Mouse (Mus musculus): Measurements from ENCODE around the gene Wipf2. TPM values are rescaled to one million over a fixed set of nuclear protein-coding genes. Genes with fewer than 3 reads are reported as not detected.
A peak's percentile ranks its signal among the peaks of the same experiment; 100 is the strongest.
"Not testable (repeated sequence)": the region's sequence is repeated elsewhere in the genome, so short reads cannot be mapped to it uniquely, and the experiment has no call there.

Wipf2 gene
- polyA plus RNA-seq, 1 experiment from 2014 or later: 3.8 TPM

- no peak overlapping the region for H3K27ac ChIP-seq (ENCODE audit: low read depth, low read length)
- peaks cover 21% of the 10 kb centered on the region for H3K36me3 ChIP-seq (ENCODE audit: control insufficient read depth, insufficient read depth, low read length)
- H3K4me3 ChIP-seq (ENCODE audit: low read depth, low read length): no peak overlapping the region
- H3K4me2 ChIP-seq: no peak overlapping the region
- WGBS (ENCODE audit: insufficient replicate concordance): 90% methylated on average over 11 of the region's 11 CpGs
- H3K9ac ChIP-seq (ENCODE audit: low read depth, low read length): no peak overlapping the region
- no peaks in the 10 kb centered on the region for H3K9me3 ChIP-seq (replicated peaks; ENCODE audit: control insufficient read depth, low read length)
- H3K4me1 ChIP-seq (ENCODE audit: control insufficient read depth, insufficient read depth, low read length): peaks cover 14% of the 10 kb centered on the region
- no peak for ATAC-seq (replicated peaks; ENCODE audit: insufficient number of reproducible peaks, low FRiP score, low TSS enrichment)
- no peaks in the 10 kb centered on the region for H3K27me3 ChIP-seq (ENCODE audit: control insufficient read depth, insufficient read depth, low read length)
Observed at GRCm38 (mm10) chr11:98919009-98919408, 55.6 kb downstream of the Wipf2 start.

GRCm38 (mm10) chr11:98921813-98922212 is 58.4 kb downstream of the Wipf2 start:
- H3K4me2 ChIP-seq; H3K9ac ChIP-seq (ENCODE audit: low read depth, low read length); H3K27me3 ChIP-seq (ENCODE audit: control insufficient read depth, insufficient read depth, low read length); H3K9me3 ChIP-seq (replicated peaks; ENCODE audit: control insufficient read depth, low read length); H3K4me3 ChIP-seq (ENCODE audit: low read depth, low read length); ATAC-seq (replicated peaks; ENCODE audit: insufficient number of reproducible peaks, low FRiP score, low TSS enrichment); H3K27ac ChIP-seq (ENCODE audit: low read depth, low read length): not testable (repeated sequence)
- Histone ChIP-seq H3K4me1 (ENCODE audit: control insufficient read depth, insufficient read depth, low read length) (peaks cover 35% of the 10 kb centered on the region), H3K36me3 (ENCODE audit: control insufficient read depth, insufficient read depth, low read length) (peaks cover 15% of the 10 kb centered on the region; the same call in 1 of the 2 replicates)
- WGBS (ENCODE audit: insufficient replicate concordance): 52% methylated on average over 15 of the region's 15 CpGs

- H3K4me3 ChIP-seq (ENCODE audit: low read depth, low read length); H3K27me3 ChIP-seq (ENCODE audit: control insufficient read depth, insufficient read depth, low read length); ATAC-seq (replicated peaks; ENCODE audit: insufficient number of reproducible peaks, low FRiP score, low TSS enrichment); H3K9ac ChIP-seq (ENCODE audit: low read depth, low read length); H3K27ac ChIP-seq (ENCODE audit: low read depth, low read length); H3K9me3 ChIP-seq (replicated peaks; ENCODE audit: control insufficient read depth, low read length); H3K4me2 ChIP-seq: not testable (repeated sequence)
- peaks cover 32% of the 10 kb centered on the region for H3K4me1 ChIP-seq (ENCODE audit: control insufficient read depth, insufficient read depth, low read length)
- WGBS (ENCODE audit: insufficient replicate concordance): 53% methylated on average over 10 of the region's 10 CpGs
- peaks cover 12% of the 10 kb centered on the region; the same call in 1 of the 2 replicates for H3K36me3 ChIP-seq (ENCODE audit: control insufficient read depth, insufficient read depth, low read length)
Observed at GRCm38 (mm10) chr11:98922307-98922706, 58.9 kb downstream of the Wipf2 start.

- WGBS (ENCODE audit: insufficient replicate concordance): 59% methylated on average over 16 of the region's 16 CpGs
- not testable (repeated sequence) for ATAC-seq (replicated peaks; ENCODE audit: insufficient number of reproducible peaks, low FRiP score, low TSS enrichment); H3K9ac ChIP-seq (ENCODE audit: low read depth, low read length); H3K9me3 ChIP-seq (replicated peaks; ENCODE audit: control insufficient read depth, low read length); H3K4me2 ChIP-seq; H3K4me3 ChIP-seq (ENCODE audit: low read depth, low read length); H3K27me3 ChIP-seq (ENCODE audit: control insufficient read depth, insufficient read depth, low read length)
- H3K27ac ChIP-seq (ENCODE audit: low read depth, low read length): peak overlapping the region; percentile 3; the same call in 1 of the 2 replicates
- peaks cover 29% of the 10 kb centered on the region for H3K4me1 ChIP-seq (ENCODE audit: control insufficient read depth, insufficient read depth, low read length)
- peaks cover 12% of the 10 kb centered on the region; the same call in 1 of the 2 replicates for H3K36me3 ChIP-seq (ENCODE audit: control insufficient read depth, insufficient read depth, low read length)
Observed at GRCm38 (mm10) chr11:98922851-98923711, 59.6 kb downstream of the Wipf2 start.

- H3K27ac ChIP-seq (ENCODE audit: low read depth, low read length): 0 out of 2 replicates have a peak overlapping the region, but pooled peaks have one; percentile 22
- H3K9ac ChIP-seq (ENCODE audit: low read depth, low read length): 0 out of 2 replicates have a peak overlapping the region, but pooled peaks have one; percentile 28
- peaks cover 43% of the 10 kb centered on the region for H3K4me1 ChIP-seq (ENCODE audit: control insufficient read depth, insufficient read depth, low read length)
- H3K9me3 ChIP-seq (replicated peaks; ENCODE audit: control insufficient read depth, low read length): no peaks in the 10 kb centered on the region
- no peak overlapping the region for H3K4me3 ChIP-seq (ENCODE audit: low read depth, low read length)
- peaks cover 5% of the 10 kb centered on the region; the same call in 1 of the 2 replicates for H3K36me3 ChIP-seq (ENCODE audit: control insufficient read depth, insufficient read depth, low read length)
- no peak for ATAC-seq (replicated peaks; ENCODE audit: insufficient number of reproducible peaks, low FRiP score, low TSS enrichment)
- no peaks in the 10 kb centered on the region for H3K27me3 ChIP-seq (ENCODE audit: control insufficient read depth, insufficient read depth, low read length)
- no peak overlapping the region for H3K4me2 ChIP-seq
- 48% methylated on average over 5 of the region's 5 CpGs for WGBS (ENCODE audit: insufficient replicate concordance)
Observed at GRCm38 (mm10) chr11:98924633-98925175, 61.3 kb downstream of the Wipf2 start.

- Histone ChIP-seq H3K4me3 (ENCODE audit: low read depth, low read length) (no peak overlapping the region), H3K27ac (ENCODE audit: low read depth, low read length) (peak overlapping the region; percentile 52), H3K9me3 (replicated peaks; ENCODE audit: control insufficient read depth, low read length) (no peaks in the 10 kb centered on the region), H3K9ac (ENCODE audit: low read depth, low read length) (peak overlapping the region; percentile 66), H3K36me3 (ENCODE audit: control insufficient read depth, insufficient read depth, low read length) (peaks cover 4% of the 10 kb centered on the region; the same call in 1 of the 2 replicates), H3K4me2 (peak overlapping the region; percentile 30), H3K27me3 (ENCODE audit: control insufficient read depth, insufficient read depth, low read length) (no peaks in the 10 kb centered on the region), H3K4me1 (ENCODE audit: control insufficient read depth, insufficient read depth, low read length) (peaks cover 49% of the 10 kb centered on the region)
- ATAC-seq (replicated peaks; ENCODE audit: insufficient number of reproducible peaks, low FRiP score, low TSS enrichment): no peak
- 18% methylated on average over 10 of the region's 10 CpGs for WGBS (ENCODE audit: insufficient replicate concordance)
Observed at GRCm38 (mm10) chr11:98925265-98925721, 61.9 kb downstream of the Wipf2 start.

GRCm38 (mm10) chr11:98925868-98926311 is 62.5 kb downstream of the Wipf2 start:
- Histone ChIP-seq H3K9ac (ENCODE audit: low read depth, low read length) (peak overlapping the region; percentile 66), H3K4me1 (ENCODE audit: control insufficient read depth, insufficient read depth, low read length) (peaks cover 55% of the 10 kb centered on the region), H3K27me3 (ENCODE audit: control insufficient read depth, insufficient read depth, low read length) (no peaks in the 10 kb centered on the region), H3K4me2 (peak overlapping the region; percentile 30), H3K9me3 (replicated peaks; ENCODE audit: control insufficient read depth, low read length) (no peaks in the 10 kb centered on the region), H3K4me3 (ENCODE audit: low read depth, low read length) (no peak overlapping the region), H3K36me3 (ENCODE audit: control insufficient read depth, insufficient read depth, low read length) (peaks cover 2% of the 10 kb centered on the region; the same call in 1 of the 2 replicates), H3K27ac (ENCODE audit: low read depth, low read length) (peak overlapping the region; percentile 52)
- no peak for ATAC-seq (replicated peaks; ENCODE audit: insufficient number of reproducible peaks, low FRiP score, low TSS enrichment)
- WGBS (ENCODE audit: insufficient replicate concordance): 6% methylated on average over 12 of the region's 12 CpGs

- 60% methylated on average over 7 of the region's 7 CpGs for WGBS (ENCODE audit: insufficient replicate concordance)
- H3K4me1 ChIP-seq (ENCODE audit: control insufficient read depth, insufficient read depth, low read length): peaks cover 61% of the 10 kb centered on the region
- peak overlapping the region; percentile 52 for H3K27ac ChIP-seq (ENCODE audit: low read depth, low read length)
- H3K27me3 ChIP-seq (ENCODE audit: control insufficient read depth, insufficient read depth, low read length): no peaks in the 10 kb centered on the region
- no peak for ATAC-seq (replicated peaks; ENCODE audit: insufficient number of reproducible peaks, low FRiP score, low TSS enrichment)
- no peak overlapping the region for H3K9ac ChIP-seq (ENCODE audit: low read depth, low read length)
- H3K9me3 ChIP-seq (replicated peaks; ENCODE audit: control insufficient read depth, low read length): no peaks in the 10 kb centered on the region
- no peaks in the 10 kb centered on the region for H3K36me3 ChIP-seq (ENCODE audit: control insufficient read depth, insufficient read depth, low read length)
- H3K4me3 ChIP-seq (ENCODE audit: low read depth, low read length): no peak overlapping the region
- H3K4me2 ChIP-seq: peak overlapping the region; percentile 30; the same call in 1 of the 2 replicates
Observed at GRCm38 (mm10) chr11:98926553-98926952, 63.1 kb downstream of the Wipf2 start.

Data from heart, embryonic 11.5 days (tissue).